Mouse (Mus musculus) myocyte (in vitro differentiated cells): ENCODE measurements around the gene Trim61. TPM values are rescaled to one million over a fixed set of nuclear protein-coding genes. Genes with fewer than 3 reads are reported as not detected.

Source experiments
- H3K27me3 ChIP-seq: one replicate; pipeline ENCODE4 v1.6.1; 2011; ENCODE audit not compliant: control insufficient read depth, insufficient read depth, insufficient read length
- H3K36me3 ChIP-seq: one replicate; pipeline ENCODE4 v1.6.1; 2011; ENCODE audit not compliant: control insufficient read depth, insufficient read depth
- H3K4me2 ChIP-seq: one replicate; pipeline ENCODE4 v1.6.1; 2011; ENCODE audit warnings: low read depth, control low read depth
- H3K4me3 ChIP-seq: one replicate; pipeline ENCODE4 v1.5.1; 2011; ENCODE audit warnings: mild to moderate bottlenecking, control low read depth, moderate library complexity
- H3K79me2 ChIP-seq: one replicate; pipeline ENCODE4 v1.6.1; 2011; ENCODE audit not compliant: control insufficient read depth, insufficient read depth
- H3ac ChIP-seq: one replicate; pipeline ENCODE4 v1.6.1; 2011; ENCODE audit not compliant: control insufficient read depth, insufficient read length
- CEBPB ChIP-seq: IDR thresholded peaks from 2 replicates; pipeline ENCODE4 v1.6.1; 2011; ENCODE audit warnings: mild to moderate bottlenecking, moderate library complexity; ENCODE audit not compliant: poor library complexity, insufficient read depth, severe bottlenecking
- E2F4 ChIP-seq: IDR thresholded peaks from one replicate; pipeline ENCODE4 v1.6.1; 2011; ENCODE audit warnings: mild to moderate bottlenecking, control low read depth, moderate library complexity; ENCODE audit not compliant: insufficient read depth
- MAX ChIP-seq: IDR thresholded peaks from one replicate; pipeline ENCODE4 v1.6.1; 2011; ENCODE audit warnings: low read depth, mild to moderate bottlenecking, control low read depth
- MYOD1 ChIP-seq, 3 experiments: IDR thresholded peaks; one replicate each; pipeline ENCODE4 v1.6.1; 2011; ENCODE audit warnings: control low read depth in 2 of 3, low read depth in 2 of 3, mild to moderate bottlenecking in 2 of 3, moderate library complexity in 1 of 3; ENCODE audit not compliant: insufficient read length in 2 of 3, control insufficient read depth in 1 of 3
- MYOG ChIP-seq, 3 experiments: IDR thresholded peaks; one replicate each; pipeline ENCODE4 v1.6.1; 2011; ENCODE audit warnings: control low read depth in 2 of 3, low read depth in 2 of 3, mild to moderate bottlenecking in 2 of 3; ENCODE audit not compliant: insufficient read length in 2 of 3, control insufficient read depth in 1 of 3, insufficient read depth in 1 of 3
- POLR2A ChIP-seq: IDR thresholded peaks from one replicate; pipeline ENCODE4 v1.6.1; 2011; ENCODE audit warnings: low read depth, mild to moderate bottlenecking, control low read depth, moderate library complexity; ENCODE audit not compliant: insufficient read length
- POLR2AphosphoS2 ChIP-seq: IDR thresholded peaks from one replicate; pipeline ENCODE4 v1.6.1; 2011; ENCODE audit warnings: low read depth, control low read depth; ENCODE audit not compliant: insufficient read length
- REST ChIP-seq: IDR thresholded peaks from one replicate; pipeline ENCODE4 v1.6.1; 2011; ENCODE audit warnings: mild to moderate bottlenecking, control low read depth, moderate library complexity; ENCODE audit not compliant: insufficient read depth, insufficient read length
- SRF ChIP-seq: IDR thresholded peaks from one replicate; pipeline ENCODE4 v1.6.1; 2011; ENCODE audit warnings: low read depth; ENCODE audit not compliant: control insufficient read depth, insufficient read length
- TCF12 ChIP-seq: IDR thresholded peaks from one replicate; pipeline ENCODE4 v1.6.1; 2011; ENCODE audit warnings: mild to moderate bottlenecking, control low read depth; ENCODE audit not compliant: poor library complexity, insufficient read depth, severe bottlenecking
- TCF3 ChIP-seq: IDR thresholded peaks from one replicate; pipeline ENCODE4 v1.6.1; 2011; ENCODE audit warnings: low read depth, control low read depth; ENCODE audit not compliant: insufficient read length
- USF1 ChIP-seq: IDR thresholded peaks from one replicate; pipeline ENCODE4 v1.6.1; 2011; ENCODE audit warnings: low read depth, mild to moderate bottlenecking, control low read depth, moderate library complexity
- polyA plus RNA-seq: library from polyadenylated mRNA; unstranded; fragments of >200 nt; fragmentation: generic; extraction: Trizol; gene quantifications from one replicate; pipeline ENCODE4 v1.2.1, GENCODE M21; 2012; ENCODE audit warnings: missing spikeins

Trim61 gene
- polyA plus RNA-seq, 1 experiment = not detected

DNA sequence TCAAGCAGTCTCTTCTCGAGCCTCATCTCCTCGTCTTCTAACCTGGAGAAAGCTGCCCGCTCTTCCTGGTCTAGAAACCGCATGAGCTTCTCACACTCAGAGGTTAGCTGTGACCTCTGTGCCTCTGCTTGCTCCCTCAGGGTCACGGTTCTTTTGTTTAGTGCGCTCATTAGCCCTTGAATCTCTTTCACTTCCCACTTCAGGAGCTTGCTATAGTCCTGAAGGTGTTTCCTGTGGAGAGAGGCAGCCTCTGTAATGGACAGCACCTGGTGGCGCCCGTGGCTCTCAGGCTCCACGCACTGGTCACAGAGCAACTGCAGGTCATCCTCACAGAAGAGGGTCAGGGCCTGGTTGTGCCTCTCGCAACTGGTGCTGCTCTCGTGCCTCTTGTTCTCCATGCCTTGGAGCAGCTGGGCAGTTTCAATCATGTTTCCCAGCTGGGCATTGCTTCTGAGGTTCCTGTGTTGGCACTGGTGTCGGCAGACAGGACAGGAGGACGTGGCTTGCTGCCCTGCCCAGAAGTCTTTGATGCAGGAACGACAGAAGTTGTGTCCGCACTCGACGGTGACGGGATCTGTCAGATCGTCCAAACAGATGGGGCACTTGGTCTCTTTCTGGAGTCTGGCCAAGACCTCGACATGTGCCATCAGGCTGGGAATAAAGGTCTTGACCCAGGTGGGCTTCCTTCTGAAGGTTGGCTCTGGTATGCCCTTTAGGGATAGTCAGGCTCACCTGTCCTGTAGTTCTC is 35.0 kb downstream of the Trim61 start:
- H3K36me3 ChIP-seq = no peaks in the 10 kb centered on the region
- no peak overlapping the region for H3K4me3 ChIP-seq
- no peaks in the 10 kb centered on the region for H3K79me2 ChIP-seq
- H3ac ChIP-seq = no peak overlapping the region
- TF ChIP-seq USF1 (no peak), MYOD1 (IDR thresholded peaks at IDR 0.05; ENCODE audit: control insufficient read depth in 1 of 3, insufficient read length in 2 of 3, low read depth in 2 of 3) (no peak), REST (no peak), POLR2A (no peak), TCF3 (no peak), TCF12 (no peak), SRF (no peak), MYOG (IDR thresholded peaks at IDR 0.05; ENCODE audit: control insufficient read depth in 1 of 3, insufficient read depth in 1 of 3, insufficient read length in 2 of 3, low read depth in 2 of 3) (no peak), E2F4 (no peak), MAX (no peak), POLR2AphosphoS2 (no peak), CEBPB (no peak)
- H3K4me2 ChIP-seq = no peak overlapping the region
- H3K27me3 ChIP-seq = no peaks in the 10 kb centered on the region

Other genes with a start within 250 kb of the Trim61 start
- 6.7 TPM for gene Klhl2, start 168.5 kb downstream of the Trim61 start, polyA plus RNA-seq
- 38.5 TPM for gene Tmem192, start 71.3 kb downstream of the Trim61 start, polyA plus RNA-seq
- not detected for gene Trim75, start 30.7 kb downstream of the Trim61 start, polyA plus RNA-seq
- not detected for gene Trim60, start 61 bp upstream of the Trim61 start, polyA plus RNA-seq
- not detected for gene Apela, start 18.8 kb upstream of the Trim61 start, polyA plus RNA-seq
- gene Gm10663, start 56.5 kb upstream of the Trim61 start, polyA plus RNA-seq = not detected
- gene BC030870, start 111.0 kb upstream of the Trim61 start, polyA plus RNA-seq = not detected